Mouse (Mus musculus) frontal cortex, postnatal 10 days (tissue): ENCODE data around the gene Cyp27a1.

ENCODE experiments used
- DNase-seq, 2 experiments: peaks; one replicate each; pipeline ENCODE4 v3.0.0; 2022; ENCODE audit warnings: low spot score in 2 of 2, mixed read lengths in 1 of 2

Cyp27a1 gene

DNA sequence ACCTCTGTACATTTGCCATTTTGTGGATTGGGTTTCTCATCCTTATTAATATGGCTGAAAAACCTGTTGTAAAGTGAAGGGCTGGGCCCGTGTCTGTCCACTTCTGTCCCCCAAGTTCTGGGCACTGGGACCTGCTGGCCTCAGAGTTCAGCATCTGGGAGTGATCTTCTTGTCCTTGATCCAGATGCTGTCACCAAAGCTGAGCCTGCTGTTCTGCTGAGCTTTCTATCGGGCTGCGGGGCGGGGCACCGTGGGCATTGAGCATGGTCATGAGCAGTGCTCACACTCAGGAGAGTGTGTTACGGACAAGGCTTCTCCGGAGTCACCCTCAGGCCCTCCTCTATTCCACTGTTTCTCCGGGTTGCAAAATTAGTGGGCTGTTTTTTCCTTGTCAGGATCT, 4.7 kb downstream of the Cyp27a1 start:
- DNase-seq, result no peak

DNA sequence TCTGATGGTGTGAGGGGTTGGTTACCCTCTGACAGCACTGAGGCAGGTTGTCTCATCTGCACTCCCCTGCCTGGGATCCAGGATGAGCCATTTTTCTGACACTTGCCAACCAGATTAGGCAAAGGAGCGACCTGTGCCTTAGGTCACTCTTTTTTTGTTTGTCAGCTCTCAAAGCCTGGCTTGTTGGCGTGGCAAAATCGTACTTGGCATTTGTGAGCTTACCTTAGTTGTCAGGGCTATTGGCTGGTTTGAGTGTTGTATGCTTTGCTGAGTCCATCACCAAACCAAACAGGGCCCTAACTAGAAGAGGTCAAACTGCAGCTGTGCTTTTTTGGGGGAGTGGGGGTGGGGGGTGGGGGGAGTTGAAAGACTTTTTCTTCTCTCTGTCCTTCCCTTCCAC, 5.9 kb downstream of the Cyp27a1 start:
- DNase-seq, result no peak

- no peak for DNase-seq
Measured at GRCm38 (mm10) chr1:74721657-74722056, 8.3 kb downstream of the Cyp27a1 start.

DNA sequence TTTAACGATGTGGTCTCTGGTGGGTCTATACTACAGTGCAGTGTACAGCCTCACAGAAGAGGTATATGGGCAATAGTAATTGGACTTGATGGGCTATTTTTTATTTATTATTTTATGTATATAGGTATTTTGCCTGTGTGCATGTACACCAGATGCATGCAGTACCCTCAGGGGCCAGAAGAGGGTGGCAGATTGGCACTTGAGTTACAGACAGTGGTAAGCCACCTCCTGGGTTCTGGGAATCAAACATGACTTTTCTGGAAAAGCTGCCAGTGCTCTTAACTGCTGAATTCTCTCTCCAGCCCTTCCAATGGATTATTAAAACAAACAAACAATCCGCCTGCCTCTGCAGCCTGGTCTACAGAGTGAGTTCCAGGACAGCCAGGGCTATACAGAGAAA, 10.4 kb downstream of the Cyp27a1 start:
- DNase-seq, result no peak

DNA sequence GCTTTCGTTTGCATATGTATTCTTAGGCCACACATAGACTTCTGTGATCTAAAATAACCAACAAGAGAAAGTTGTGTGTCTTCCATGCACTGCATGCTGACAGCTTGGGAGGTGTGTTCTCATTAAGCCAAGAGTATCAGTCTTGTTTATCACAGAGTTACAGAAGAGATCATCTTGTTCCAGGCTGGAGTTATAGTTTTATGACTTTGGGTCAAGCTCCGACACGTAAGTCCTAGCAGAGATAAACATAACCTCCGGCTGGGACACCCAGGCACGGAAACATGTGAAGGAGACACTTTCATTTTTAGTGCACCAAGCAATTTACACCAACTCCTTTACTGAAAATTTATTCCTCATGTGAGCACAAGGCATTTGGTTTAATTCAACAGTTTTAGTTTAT, 12.7 kb downstream of the Cyp27a1 start:
- DNase-seq, result no peak

GRCm38 (mm10) chr1:74726674-74727073, 13.3 kb downstream of the Cyp27a1 start:
- DNase-seq, result no peak

DNA sequence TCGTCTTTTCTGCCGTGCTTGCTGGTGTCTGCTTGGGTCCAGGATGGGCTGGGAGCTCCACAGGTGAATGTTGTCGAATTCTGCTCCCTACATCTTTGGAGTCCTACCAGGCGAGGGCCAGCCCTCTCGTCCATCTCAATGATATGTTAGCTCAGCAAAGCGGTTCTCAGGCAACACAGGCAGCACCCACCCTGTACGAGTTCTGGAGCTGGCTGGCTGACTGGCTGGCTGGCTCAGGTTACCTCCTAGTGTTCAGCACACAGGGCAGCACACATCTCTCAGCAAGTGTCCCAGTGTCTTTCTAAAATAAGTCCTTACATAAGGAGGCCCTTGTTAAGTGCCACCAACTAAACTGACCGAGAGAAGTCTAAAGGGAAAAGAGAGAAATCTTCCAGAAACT, 15.1 kb downstream of the Cyp27a1 start:
- no peak for DNase-seq

DNA sequence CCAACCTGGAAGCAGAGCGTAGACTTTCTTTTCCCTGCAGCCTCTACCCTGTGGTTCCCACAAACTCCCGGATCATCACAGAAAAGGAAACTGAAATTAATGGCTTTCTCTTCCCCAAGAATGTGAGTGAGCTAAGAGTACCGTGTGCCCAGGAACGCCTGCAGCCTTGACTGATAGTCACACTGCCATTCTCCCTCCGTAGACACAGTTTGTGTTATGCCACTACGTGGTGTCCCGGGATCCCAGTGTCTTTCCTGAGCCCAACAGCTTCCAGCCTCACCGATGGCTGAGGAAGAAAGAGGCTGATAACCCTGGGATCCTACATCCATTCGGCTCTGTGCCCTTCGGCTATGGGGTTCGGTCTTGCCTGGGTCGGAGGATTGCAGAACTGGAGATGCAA, 23.6 kb downstream of the Cyp27a1 start:
- DNase-seq, result no peak

GRCm38 (mm10) chr1:74737500-74737899, 24.1 kb downstream of the Cyp27a1 start:
- DNase-seq, result no peak

GRCm38 (mm10) chr1:74740846-74741245, 27.5 kb downstream of the Cyp27a1 start:
- DNase-seq, result no peak

DNA sequence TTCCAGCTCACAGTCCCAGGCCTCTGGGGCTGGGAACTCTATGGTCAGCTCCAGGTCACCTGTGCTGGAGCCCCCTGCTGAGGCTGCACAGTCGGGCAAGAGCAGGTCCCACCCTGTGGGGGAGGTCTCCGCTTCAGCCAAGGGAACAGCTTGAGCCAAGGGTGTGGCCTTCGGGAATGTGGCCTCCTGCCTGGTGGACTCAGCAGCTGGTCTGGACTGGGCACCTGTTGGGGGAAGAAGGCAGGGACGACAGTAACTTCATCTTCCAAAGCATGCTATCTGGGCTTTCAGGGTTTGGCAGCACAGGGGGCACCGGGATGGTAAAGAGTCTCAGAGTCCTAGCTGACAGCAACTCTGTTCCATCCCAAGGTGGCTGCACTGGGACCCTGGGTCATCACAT, 34.0 kb downstream of the Cyp27a1 start:
- DNase-seq, result no peak

- DNase-seq, result peak in 1 of 2 experiments; percentile 34
Measured at GRCm38 (mm10) chr1:74748643-74749271, 35.4 kb downstream of the Cyp27a1 start, which contains the start of gene Prkag3. Gene Prkag3, minus strand, starts transcription at chr1:74749221.

DNA sequence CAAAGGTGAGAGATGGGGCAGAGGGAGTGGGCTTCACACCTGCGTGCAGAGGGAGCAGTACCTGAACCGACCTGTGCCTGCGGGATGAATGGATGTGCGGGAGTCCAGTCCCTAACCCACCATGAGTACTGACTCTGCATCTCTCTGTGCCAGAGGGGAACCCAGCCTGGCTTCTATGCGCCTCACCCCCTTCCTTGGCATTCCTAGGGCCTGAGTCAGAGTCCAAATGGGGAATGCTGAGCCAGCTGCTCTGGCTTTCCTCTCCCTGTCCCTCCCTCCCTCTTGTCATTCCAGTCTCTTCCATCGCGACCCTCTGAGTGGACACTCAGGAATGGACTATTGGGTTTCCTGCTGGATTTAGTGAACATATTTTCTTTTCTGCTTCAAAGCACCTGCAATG, 35.9 kb downstream of the Cyp27a1 start:
- no peak for DNase-seq

- DNase-seq, result no peak
Measured at GRCm38 (mm10) chr1:74750683-74751082, 37.3 kb downstream of the Cyp27a1 start.

DNA sequence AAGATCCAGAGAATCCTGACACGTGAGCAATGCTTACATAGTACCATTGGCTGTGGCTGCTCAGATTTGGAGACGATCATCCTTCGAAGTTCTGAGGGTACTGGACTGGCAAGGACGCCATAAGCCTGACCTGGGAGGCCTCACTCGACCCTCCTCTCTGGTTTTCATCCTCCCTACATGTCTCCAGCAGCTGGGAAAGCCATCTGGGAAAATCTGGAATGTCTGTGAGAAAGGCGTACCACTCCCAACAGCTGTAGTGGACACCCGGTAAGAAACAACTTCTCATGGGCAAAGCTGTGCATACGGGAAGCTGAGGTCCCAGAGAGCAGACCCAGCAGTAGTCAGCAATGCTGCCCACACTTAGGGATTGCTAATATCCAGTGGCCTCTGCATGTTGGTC, 38.8 kb downstream of the Cyp27a1 start:
- no peak for DNase-seq

- DNase-seq, result no peak
Measured at GRCm38 (mm10) chr1:74752833-74753232, 39.5 kb downstream of the Cyp27a1 start.

DNA sequence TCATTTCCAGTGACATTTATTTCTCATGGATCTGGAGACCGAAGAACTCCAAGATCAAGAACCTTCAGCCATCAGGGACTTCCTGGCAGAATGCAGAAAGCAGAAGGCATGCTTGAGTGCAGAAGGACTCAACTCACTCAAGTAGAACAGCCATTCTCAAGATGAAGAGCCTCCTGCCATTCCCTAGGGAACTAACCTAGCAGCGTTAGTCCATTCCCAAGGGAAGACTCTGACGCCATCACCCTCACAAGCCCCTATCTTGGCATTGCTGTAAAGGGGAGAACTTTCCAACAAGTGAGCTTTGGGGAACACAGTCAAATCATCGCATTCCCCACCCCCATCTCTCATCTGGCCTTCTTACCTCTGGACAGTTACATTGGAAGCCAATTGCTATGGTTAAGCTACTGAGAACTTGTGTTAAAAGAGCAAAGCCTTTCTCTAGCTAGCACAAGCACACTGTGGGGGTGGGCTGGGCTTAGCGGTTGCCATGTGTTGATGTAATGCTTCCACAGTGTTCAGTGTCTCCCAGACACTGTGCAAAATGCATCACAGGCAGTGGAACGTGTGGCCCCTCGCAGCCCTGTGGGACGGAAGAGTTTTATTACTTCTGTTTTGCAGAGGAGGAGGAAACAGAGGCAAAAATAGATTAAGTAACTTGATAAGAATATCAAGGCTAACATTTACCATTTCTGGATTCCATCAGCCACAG, 40.0 kb downstream of the Cyp27a1 start:
- no peak for DNase-seq

DNA sequence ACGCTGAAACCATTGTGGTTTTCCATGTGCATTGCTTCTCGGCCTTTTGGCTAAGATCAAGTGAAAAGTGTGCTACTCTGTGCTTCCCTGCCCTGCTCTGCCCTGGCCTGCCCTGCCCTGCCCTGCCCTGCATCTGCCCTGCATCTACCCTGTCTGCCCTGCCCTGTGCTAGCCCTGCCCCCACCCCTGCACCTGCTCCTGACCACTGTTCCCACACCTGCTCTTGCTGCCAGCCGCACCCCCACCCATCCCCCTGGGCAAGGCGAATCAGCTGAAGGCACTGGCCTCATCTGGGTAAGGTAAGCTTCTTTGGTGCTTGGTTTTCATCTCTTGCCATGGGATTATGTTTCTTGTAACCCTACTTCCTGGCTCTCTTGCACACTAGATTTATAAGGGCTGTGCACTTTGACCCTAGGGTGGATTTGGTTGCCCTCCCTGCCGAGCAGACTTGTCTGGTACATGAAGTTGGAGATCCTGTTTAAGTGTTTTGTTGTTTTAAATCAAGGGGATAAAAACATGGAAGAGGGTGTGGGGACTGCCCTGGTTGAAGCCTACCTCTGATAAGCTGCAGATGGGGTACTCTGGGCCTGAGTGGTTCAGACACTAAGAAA, 40.9 kb downstream of the Cyp27a1 start:
- DNase-seq, result no peak

- peak in 1 of 2 experiments; percentile 32 for DNase-seq
Measured at GRCm38 (mm10) chr1:74759773-74760172, 46.4 kb downstream of the Cyp27a1 start.

- peak; percentile 60 to 72 for DNase-seq
Measured at GRCm38 (mm10) chr1:74763081-74763480, 49.7 kb downstream of the Cyp27a1 start.

- DNase-seq, result no peak
Measured at GRCm38 (mm10) chr1:74770727-74771466, 57.5 kb downstream of the Cyp27a1 start.

DNA sequence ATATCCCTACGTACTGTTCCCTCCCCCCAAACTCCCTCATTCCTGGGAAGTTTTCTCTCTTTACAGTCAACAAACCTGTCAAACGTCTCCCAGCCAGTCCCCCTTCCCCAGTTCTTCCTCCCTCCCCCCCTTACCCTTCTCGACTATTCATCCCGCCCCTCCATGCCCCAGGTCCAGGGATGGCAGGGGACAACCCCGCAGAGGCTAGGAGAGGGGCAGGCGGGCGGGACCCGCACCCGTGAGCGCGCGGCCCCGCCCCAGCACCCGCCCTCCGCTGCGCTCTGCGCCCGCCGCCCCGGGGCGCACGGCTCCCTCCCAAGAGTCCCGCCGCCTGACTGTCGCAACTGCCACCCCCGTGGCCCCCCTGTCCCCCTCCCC, 58.1 kb downstream of the Cyp27a1 start:
- no peak for DNase-seq

- no peak for DNase-seq
Measured at GRCm38 (mm10) chr1:74771845-74771930, 58.3 kb downstream of the Cyp27a1 start, which contains the start of gene Wnt6. Gene Wnt6, plus strand, starts transcription at chr1:74771892.
